Mouse (Mus musculus) naive thymus-derived CD4-positive, alpha-beta T cell, adult 2 months (primary cell): ENCODE data around the gene Fkbp7.
A peak's percentile ranks its signal among the peaks of the same experiment; 100 is the strongest.

ENCODE experiments used
- DNase-seq: peaks from one replicate; pipeline ENCODE4 v3.0.0-alpha.2; 2011; ENCODE audit warnings: low read depth

Gene Fkbp7

DNA sequence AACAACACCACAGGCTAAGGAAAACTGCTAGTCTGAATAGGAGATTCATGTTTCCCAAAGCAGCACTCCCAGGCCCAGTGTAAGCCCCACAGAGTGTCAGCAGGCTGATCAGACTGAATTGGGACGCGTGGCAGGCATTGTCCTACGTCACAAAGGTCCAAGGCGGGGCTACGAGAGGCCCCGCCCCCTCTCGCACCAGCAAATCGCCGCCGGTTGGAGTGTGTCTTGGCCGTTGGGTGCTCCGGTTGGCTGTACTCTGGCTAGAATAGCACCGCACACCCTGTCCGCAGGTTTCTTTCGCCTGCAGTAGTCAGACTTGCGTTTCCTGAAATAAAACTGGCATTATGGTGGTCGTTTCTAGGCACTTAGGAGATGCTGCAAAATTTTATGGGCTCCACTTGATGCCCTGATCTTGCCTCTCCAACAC lies at the start of gene Fkbp7:
Gene Fkbp7 (minus strand): TSS at position 151 of the 427 bp plus-strand sequence.
- peak; percentile 93 for DNase-seq

DNA sequence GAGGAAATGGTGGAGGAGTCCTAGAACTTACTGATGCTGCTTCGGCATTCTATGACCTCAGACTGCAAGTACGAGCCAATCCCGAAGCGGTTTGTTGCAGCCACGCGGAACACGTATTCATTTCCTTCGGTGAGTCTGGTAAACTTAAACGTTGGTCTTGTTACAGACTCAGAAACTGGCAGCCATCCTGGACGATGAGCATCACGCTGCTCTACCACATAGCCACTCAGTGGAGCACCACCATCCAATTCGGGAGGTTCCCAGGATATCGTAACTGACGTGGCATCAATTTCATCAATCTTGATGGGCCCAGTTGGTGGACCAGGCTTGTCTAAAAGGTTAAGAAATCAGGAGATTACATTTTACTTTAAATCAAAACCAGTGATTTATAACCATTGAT lies 46.7 kb upstream of the Fkbp7 start:
- no peak for DNase-seq

DNA sequence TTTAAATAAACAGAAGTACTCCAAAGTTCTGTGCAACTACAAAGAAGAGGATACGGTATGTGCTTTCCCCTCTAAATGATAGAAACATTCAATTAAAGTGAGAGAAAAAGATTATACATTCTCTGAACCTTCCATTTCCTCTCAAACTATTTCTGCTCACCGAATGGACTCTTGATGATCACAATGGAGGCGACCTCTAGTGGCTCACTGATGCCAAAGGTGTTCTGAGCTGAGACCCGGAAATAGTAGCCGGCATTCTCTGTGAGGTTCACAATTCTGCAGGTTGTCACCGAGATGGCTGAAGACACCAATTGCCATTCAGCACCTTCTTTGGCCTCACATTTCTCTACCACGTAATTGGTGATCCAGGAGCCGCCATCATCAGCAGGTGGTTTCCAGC lies 42.1 kb upstream of the Fkbp7 start:
- DNase-seq, result no peak

- no peak for DNase-seq
Observed at GRCm38 (mm10) chr2:76708512-76708911, 35.6 kb upstream of the Fkbp7 start.

DNA sequence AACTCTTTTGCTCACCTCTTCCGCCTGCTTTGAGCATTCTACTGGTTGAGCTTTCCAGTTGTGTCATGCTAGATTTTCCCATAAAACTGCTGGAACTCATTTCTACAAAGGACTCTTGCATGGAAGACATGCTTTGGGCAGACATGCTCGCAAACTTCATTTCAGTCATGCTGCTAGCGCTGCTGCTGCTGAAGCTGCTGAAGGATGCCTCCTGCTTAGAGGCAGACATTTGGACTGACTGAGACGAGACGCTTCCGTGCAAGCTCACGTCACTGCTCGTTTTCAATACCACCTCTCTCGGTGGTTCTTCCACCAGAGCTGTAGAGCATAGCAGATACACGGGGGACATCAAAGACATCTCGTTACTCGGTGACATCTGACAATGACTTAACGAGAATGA lies 32.7 kb upstream of the Fkbp7 start:
- DNase-seq, result no peak

DNA sequence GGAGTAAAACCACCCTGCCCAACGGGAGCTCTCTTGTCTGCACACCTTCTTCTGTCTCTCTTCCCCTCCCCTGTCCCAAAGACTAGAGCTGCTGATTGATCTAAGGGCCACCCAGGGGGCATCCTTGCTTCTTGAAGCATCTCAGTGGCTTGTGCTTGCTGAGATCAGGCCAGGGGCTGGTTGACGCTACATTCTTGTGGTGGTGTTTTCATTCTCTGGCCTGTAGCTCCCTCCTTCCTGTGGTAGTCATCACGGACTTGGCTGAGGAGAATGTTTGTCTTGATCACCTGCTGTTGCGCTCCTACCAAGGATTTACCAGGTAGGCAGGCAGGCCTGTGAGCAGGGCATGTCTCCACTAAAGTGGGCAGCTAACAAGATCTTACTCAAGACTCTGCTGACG lies 29.8 kb upstream of the Fkbp7 start:
- DNase-seq, result no peak

GRCm38 (mm10) chr2:76702188-76702587 lies 29.3 kb upstream of the Fkbp7 start:
- DNase-seq, result no peak

- DNase-seq, result no peak
Observed at GRCm38 (mm10) chr2:76695290-76695689, 22.4 kb upstream of the Fkbp7 start.

- no peak for DNase-seq
Observed at GRCm38 (mm10) chr2:76693765-76694164, 20.8 kb upstream of the Fkbp7 start.

- no peak for DNase-seq
Observed at GRCm38 (mm10) chr2:76690436-76691204, 17.7 kb upstream of the Fkbp7 start.

DNA sequence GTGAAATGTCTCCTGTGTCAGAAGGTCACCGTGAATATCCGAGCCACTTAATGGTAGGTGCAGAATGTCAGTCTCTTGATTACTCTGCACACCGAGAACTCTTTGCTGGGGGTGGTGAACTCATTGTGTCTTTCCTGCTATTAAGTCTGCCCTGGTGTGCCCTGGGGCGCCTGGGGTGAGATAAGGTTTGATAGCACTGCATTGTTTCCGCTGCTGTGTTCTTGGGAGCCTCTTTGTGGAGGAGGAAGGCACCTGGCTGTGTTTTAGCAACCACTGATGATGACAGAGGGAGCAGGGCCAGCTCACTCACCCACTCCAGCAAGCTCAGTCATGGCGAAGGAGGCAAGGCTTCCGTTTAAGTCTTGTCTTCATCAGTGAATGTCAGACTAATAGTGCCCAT lies 15.2 kb upstream of the Fkbp7 start:
- no peak for DNase-seq

GRCm38 (mm10) chr2:76687608-76688007 lies 14.7 kb upstream of the Fkbp7 start:
- no peak for DNase-seq

GRCm38 (mm10) chr2:76686986-76687385 lies 14.1 kb upstream of the Fkbp7 start:
- no peak for DNase-seq

DNA sequence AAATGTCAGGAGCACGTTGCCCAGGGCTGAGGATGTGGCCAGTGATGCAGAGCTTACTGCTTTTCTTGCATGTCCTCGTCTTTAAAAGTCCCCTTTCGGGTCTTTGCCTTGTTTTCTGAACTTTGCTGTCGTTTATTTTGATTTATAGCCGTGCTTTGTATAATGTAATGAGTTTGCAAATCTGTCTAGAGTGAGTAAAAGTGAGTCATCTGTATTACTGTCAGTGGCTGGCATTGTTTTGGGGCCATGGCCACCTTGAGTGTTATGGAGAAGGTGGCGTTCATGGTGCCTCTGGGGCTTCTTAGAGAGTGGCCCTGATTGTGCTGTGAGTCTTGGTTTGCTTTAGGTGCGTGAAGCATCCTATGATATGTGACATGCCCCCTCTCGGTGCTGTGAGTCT lies 9.4 kb upstream of the Fkbp7 start:
- no peak for DNase-seq

DNA sequence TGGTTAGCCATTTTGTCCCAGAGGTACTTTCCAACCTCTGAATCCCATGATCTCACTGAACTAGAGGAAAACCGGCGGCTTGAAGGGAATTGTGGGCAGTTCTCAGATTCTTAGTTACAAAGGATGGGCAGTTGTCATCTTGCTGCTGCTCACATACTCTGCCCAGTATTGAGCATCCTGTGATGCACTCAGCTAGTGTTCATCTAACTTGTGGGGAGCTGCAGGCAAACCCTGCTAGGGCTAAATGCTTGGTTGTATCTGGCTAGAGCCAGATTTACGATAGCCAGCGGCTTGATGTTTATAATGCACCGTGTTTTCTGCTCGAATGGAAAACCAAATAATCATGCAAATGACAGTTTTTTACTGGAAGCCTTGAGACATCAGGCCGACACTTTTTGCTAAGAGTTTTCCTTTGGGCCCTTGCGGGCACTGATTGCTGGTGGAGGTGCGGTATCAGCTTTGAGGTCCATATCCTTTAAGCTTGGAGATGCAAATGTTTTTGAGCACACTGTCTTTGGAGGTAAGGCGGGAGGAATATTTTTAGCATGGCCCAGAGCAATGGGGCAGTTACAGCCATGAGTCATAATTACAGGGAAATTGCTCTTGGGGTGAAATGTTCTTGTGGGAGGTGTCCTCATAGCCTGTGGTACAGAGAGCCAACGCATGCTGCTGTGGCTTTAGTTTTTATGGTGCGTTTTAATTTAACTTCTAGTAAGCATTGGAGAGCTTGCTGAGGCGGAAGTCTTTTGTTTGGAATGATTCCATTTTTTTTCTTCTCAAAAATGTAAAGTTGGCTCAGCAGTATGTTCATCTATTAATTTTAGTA lies 3.7 kb upstream of the Fkbp7 start:
- peak; percentile 12 for DNase-seq

DNA sequence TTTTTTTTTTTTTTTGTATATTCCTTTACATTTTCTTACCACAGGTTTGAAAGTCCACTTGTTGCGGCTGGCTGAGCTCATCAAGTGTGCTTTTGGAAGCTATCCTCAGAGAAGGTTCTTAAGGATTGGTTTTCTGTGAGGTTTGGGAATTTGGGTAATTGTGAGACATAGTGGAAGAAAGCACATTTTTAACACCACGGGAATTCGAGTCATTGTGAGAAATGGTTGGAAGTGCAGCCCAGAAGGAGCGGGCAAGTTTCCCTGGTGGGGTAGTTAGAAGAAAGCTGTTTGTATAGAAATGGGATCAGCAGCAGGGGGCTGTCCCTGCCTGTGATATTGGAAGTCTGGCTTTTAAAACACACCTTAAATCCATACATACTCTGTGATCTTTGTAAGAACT lies 3.0 kb upstream of the Fkbp7 start:
- DNase-seq, result peak; percentile 16

DNA sequence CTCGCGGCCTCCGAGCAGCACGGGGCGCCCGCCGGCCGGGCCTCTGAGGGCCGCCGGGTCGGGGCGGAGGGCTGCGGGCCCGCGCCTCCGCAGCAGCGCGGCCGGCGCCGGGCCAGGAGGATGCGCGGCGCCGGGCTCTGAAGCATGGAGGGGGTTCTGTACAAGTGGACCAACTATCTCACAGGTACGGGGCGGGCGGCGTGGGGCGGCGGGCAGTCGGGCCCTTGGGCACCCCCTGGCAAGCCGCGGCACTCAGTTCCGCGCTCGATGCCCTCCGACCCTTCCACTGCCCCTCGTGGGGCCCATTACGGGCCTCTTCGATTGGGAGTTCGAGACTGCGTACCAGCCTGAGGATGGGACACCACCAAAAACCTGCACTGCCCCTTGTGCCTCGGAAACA lies 2.5 kb upstream of the Fkbp7 start:
- no peak for DNase-seq

- DNase-seq, result peak; percentile 76
Observed at GRCm38 (mm10) chr2:76674725-76675427, 2.0 kb upstream of the Fkbp7 start, which contains the start of gene Plekha3. Gene Plekha3, plus strand, starts transcription at chr2:76675281.

DNA sequence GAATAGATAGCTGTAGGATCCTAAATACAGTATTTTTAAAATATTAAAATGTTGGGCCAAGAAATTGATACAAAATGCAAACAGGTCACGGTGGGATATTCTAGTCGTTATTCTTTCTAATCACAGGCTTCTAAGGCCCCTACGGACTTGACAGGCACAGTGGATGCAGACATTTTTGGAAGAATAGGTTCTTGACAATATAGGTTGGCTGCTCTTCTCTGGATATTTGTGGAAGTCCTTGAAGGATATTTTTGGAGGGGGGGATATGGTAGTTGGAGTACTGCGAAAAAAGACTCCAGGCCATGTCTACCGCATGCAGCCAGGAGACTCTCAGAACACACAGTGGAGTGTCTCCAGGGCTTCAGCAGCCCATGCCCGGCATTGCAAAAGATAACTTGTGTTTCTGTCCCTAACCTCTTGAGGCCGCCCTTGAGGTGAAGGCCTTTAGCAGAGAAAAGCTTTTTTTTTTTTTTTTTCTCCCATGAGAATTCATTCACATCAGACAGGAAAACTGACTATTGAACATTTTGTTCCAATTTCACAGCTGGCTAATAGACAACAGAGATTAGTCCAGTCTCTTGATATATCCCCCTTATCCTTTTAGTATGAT lies 661 bp upstream of the Fkbp7 start:
- peak; percentile 73 for DNase-seq

DNA sequence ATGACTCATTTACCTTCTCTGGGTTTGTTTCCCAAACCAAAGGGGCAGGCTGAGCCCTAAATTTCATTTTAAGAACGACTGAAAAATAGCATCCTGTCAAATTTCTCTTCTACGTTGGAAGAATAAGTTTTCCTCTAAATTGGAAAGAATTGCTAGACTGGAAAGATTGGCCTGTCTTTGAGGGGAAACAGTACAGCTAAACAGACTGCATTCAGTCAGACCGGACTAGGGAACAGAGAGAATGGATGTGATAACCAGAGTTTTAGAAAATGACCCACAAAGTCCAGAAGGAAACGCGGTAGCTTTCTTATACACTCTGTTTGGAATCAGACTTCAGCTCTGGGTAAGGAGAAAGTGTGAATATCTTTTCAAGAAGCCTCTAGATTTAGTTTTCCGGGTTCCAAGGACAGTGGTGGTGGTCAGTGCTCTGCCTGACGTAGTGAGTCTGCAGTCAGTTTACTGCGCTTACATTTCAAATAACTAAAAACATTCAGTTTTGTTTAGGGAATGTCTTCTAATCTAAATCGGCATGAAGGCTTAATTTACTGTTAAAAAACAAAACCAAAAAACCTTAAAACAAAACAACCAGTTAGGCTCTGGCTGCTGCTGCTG lies 676 bp downstream of the Fkbp7 start:
- no peak for DNase-seq

DNA sequence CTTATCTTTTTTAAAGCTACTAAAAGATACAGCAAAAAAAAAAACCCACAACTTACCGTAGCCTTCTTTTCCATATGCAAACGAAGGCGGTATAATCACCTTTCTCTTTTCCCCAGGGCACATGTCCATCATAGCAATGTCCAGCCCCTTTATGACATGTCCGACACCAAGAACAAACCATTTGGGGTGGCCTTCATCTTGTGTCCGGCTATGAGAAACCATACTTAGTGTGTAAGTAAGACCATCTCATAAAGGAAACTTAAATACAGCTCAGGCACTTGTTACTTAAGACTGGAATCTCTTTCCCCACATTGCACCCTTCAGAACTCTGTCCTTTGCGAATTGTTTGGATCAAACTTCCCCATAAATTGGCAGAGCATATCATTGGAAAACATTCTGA lies 1.3 kb downstream of the Fkbp7 start:
- DNase-seq, result no peak

GRCm38 (mm10) chr2:76667200-76667599 lies 5.7 kb downstream of the Fkbp7 start:
- DNase-seq, result no peak
